Mouse (Mus musculus) adrenal gland, postnatal 4 days (tissue): ENCODE data around the gene Gapvd1. TPM values are rescaled to one million over a fixed set of nuclear protein-coding genes. Genes with fewer than 3 reads are reported as not detected.
"Not testable (repeated sequence)": the region's sequence is repeated elsewhere in the genome, so short reads cannot be mapped to it uniquely, and the experiment has no call there.

Source experiments
- DNase-seq, 2 experiments: peaks; one replicate each; pipeline ENCODE4 v3.0.0; 2021 to 2022; ENCODE audit warnings: low spot score in 2 of 2, mixed read lengths in 2 of 2
- total RNA-seq, 2 experiments: library from RNA; stranded (reverse); gene quantifications; 2 replicates each; pipeline ENCODE4 v1.2.3; 2021

The Gapvd1 gene
- total RNA-seq, 2 experiments from 2014 or later: 69.2 to 79.9 TPM

GRCm38 (mm10) chr2:34772252-34773235 lies 17.5 kb upstream of the Gapvd1 start:
- no peak for DNase-seq

GRCm38 (mm10) chr2:34771368-34772226 lies 16.6 kb upstream of the Gapvd1 start, which contains the start of gene Hspa5:
Gene Hspa5 (plus strand): TSS chr2:34771970.
- peak; percentile 93 to 99 for DNase-seq

DNA sequence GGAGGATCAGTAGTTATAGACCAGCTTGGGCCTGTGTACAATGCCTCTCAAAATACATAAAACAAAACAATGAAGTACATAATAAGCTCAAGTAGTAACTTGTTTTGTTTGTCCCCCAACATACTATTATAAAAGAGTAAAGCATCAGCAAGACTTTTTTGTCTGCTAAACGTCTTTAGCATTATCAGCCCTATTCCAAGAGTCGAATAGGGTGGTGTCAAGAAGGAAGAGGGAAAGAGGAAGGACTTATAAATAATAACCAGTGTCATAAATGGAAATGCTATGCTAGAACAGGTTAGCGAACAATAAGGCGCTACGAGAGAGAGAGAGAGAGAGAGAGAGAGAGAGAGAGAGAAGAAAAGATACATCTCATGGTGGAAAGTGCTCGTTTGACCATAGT lies 15.9 kb upstream of the Gapvd1 start:
- DNase-seq: no peak

DNA sequence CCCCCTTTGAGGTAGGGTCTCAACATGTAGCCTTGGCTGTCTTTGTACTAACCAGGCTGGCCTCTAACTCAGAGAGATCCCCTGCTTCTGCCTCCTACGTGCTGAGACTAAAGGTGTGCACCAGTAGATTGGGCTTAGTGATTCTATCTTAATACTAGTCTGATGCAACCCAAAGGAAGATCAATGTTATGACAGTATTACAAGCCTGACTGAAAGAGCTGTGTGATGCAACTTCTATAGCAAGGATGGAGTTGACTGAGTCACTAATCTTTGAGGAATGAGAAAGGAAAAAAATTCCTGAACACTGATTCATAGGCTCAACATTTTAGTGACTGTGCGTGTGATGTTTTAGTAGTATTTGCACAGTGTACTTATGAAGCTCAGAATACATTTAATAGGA lies 15.0 kb upstream of the Gapvd1 start:
- DNase-seq: no peak

- DNase-seq: no peak
These were observed 9.8 kb upstream of the Gapvd1 start for GRCm38 (mm10) chr2:34764801-34765200.

GRCm38 (mm10) chr2:34762872-34763271 lies 7.8 kb upstream of the Gapvd1 start:
- DNase-seq: no peak

- DNase-seq: no peak
These were observed 7.1 kb upstream of the Gapvd1 start for GRCm38 (mm10) chr2:34762174-34762573.

- not testable (repeated sequence) for DNase-seq
These were observed 6.2 kb upstream of the Gapvd1 start for GRCm38 (mm10) chr2:34761272-34761671.

DNA sequence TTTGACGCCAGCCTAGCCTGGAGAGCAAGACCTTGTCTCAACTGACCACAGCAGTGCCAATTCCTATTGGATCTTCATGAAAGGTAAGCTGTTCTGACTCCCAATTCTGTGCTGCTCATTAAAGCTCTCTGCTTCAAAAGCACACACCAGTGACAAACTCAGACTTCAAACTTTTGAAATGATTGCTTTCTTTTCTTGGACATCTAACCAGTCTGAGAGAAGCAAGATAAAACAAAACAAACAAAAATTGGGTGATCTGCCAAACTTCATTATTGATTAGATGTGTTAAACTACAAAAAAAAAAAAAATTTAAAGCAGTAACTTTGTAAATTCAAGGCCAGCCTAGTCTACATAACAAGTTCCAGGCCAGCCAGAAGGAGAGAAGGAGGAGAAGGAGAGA lies 2.3 kb upstream of the Gapvd1 start:
- no peak for DNase-seq

DNA sequence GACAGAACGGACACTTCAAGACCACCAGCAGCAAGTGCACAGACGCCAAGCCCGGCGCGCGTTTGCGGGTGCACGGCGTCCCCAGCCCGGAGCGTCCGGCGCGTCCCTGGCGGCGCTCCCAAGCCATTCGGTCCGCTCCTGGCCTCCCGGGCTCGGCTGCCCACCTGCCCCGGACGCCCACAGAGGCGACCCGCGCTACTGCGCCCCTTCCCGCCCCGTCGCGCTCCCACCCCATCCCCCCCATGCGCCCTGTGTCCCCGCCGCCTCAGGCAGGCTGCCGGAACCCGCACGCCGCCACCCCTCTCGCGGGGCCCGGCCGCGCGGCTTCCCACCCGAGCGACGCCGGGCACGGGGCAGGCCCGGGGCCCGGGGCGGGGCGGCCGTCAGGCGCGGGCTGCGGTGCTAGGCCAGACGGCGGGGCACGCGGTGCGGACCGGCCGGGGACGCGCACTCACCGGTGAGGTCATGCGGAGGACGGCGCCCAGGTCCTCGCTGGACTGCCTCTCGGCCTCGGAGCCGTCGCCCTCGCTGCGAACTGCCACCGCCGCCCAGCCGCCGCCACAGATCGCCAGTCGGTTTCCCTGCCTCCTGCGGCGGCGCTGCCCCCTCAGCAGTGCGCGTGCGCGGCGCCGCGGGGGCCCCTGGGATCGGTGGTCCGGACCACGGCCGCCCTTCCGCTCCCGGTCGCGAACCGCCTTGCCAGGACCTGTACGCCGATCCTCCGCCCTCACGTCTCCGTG lies 1.1 kb downstream of the Gapvd1 start:
- DNase-seq: peak; percentile 75 to 82

DNA sequence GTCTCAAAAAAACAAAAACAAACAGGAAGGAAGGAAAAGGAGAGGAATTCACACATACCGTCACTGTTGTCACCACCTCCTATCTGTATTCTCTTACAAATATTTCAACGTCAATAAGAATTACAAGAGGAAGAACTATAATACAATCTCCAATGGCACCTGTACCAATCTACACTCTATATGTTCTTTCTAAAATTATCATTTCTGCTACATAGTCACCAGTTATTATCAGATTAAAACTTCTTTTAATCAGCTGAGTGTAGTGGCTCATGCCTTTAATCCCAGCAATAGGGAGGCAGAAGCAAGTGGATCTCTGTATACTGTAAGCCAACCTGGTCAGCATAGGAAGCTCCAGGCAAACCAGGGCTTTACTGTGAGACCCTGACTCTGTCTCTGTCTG lies 4.8 kb downstream of the Gapvd1 start:
- no peak for DNase-seq

DNA sequence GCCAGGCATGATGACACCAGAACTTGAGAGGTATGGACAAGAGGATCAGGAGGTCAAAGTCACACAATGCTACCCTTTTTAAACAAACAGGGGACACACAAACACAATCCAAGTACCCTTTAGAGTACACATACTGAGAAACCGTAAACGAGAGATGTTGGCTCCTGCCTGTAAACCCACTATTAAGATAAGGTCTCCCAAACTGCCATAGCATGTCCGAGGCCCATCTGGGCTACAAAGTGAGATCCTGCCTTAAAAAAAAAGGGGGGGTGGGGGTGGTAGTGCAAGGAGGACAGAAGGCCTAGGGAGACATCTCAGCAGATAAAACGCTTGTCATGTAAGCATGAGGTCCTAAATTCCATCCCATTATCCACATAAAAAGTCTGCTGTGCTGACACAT lies 6.6 kb downstream of the Gapvd1 start:
- no peak for DNase-seq

DNA sequence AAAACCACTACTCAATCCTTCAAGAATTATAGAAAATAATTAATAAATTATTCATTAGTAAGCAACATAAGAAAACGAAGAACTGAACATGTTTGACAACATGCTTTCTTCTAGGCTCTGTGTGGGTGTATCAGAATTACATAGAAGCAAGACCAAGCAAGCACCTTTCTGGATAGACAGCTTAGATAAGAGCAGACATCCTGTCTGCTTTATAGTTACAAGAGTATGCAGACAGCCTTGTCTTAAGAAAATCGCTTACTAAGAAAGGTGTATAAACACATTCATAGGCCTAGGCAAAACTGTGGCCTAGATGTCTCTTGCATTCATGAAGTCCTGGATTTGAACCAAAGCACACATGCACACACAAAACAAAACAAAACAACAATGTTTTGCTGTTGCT lies 9.4 kb downstream of the Gapvd1 start:
- DNase-seq: no peak

DNA sequence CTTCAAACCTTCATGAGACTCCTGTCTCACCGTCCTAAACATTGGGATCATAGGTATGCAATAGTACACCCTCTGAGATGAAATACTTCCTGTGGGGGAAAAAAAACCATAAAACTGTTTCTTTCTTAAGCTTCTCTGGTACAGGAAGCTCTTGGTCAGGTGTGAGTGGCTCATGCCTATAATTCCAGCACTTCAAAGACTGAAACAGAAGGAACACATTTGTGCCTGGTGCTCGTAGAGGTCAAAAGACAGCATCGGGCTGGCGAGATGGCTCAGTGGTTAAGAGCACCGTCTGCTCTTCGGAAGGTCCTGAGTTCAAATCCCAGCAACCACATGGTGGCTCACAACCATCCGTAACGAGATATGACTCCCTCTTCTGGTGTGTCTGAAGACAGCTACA lies 10.6 kb downstream of the Gapvd1 start:
- DNase-seq: no peak

DNA sequence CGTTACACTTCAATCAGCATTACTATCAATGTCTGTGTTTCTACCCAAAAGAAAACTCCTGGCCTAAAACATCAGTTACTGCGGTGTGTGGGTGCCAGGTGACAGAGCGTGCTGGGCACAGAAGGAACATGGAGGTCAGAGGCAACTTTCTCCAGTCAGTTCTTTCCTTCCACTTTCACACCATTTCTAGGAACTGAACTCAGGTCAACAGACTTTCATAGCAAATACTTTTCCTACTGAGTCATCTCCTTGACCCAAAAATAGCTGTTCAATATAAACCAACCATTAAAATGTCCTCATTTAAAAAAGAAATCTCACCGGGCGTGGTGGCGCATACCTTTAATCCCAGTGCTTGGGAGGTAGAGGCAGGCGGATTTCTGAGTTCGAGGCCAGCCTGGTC lies 12.4 kb downstream of the Gapvd1 start:
- no peak for DNase-seq

DNA sequence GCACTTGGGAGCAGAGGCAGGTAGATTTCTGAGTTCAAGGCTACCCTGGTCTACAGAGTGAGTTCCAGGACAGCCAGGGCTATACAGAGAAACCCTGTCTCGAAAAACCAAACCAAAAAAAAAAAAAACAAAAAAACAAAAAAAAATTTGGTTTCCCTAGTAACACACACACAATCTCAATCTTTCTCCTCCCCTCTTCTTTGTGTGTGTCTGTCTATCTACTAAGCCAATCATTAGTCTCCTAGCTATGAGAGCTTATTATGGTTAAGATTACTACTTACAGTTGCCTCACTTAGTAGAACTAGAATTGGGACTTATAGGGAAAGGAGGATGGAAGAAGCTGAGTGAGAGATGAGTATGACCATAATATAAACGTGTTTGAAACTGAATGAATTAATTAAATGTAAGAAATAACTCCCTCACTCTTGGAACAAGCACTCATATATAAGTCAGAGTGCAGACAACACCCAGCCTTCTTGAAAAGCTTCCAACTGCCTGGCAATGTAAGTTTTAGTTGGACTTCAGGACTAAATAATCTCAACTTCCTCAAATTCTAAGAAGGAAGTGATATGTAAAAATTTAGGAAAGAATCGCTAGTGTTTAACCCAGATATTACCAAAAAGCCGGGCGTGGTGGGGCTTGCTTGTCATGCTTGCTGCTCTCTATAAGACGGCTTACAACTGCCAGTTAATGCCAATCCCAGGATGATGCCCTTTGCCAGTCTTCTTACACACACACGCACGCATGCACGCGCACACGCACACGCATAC lies 13.5 kb downstream of the Gapvd1 start:
- no peak for DNase-seq

DNA sequence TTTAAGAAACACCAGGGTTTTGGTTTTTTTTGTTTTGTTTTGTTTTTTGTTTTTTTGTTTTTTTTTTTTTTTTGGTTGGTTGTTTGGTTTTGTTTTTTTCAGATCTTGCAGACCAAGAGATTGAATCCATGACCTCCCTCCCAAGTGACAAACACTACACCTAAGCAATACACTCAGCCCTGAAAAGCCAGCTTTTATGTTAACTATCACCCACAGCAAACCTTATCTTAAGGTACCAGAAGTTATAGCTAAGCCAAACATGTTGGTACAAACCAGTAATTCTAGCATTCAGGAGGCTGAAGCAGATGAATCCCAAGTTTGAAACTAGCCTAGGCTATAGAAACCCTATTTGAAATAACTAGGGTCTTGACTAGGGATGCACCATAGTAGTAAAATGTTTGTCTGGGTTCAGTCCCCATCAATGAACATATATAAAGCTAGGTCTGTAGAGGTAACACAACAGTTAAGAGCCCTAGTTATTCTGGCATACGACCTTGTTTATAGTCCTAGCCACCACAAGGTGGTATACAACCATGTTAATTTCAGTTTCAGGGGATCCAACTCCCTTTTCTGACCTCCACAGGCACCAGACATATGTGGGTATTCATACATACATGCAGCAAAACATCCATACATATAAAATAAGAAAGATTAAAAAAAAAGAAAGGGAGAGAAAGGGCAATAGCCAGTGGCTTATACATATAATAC lies 15.2 kb downstream of the Gapvd1 start:
- no peak for DNase-seq

DNA sequence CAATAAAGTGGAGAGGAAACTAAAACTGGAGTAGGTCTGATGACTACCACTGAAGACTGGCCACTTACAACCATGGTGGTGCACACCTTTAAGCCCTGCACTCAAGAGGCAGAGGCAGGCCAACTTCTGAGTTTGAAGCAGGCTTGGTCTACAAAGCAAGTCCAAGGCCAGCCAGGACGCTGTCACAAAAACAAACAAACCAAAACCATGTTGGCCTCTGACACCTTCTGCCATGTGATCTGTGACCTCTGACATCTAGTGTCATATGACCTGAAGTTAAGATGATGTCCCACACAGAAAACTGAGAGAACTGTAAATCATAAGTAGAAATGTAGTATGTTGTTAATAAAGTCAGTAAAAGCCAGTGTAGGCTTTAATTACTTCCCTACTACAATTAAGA lies 17.1 kb downstream of the Gapvd1 start:
- DNase-seq: no peak

DNA sequence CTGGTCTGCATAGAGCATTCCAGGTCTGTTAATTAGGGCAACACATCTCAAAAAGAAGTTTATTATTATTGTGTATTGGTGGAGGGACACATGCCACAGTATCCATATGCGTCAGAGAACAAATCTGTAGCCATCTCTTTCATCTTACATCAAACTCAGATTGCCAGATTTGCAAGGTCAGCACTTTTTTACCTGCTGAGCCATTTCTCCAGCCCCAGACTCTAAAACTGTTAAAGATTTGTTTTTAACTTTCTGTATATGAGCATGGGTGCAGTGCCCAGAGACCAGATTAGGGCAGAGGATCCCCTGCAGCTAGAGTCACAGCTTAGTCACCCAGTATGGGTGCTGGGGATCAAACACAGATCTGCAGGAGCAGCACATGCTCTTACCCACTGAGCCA lies 18.4 kb downstream of the Gapvd1 start:
- no peak for DNase-seq
